Mouse (Mus musculus) liver, adult 2 months (tissue): ENCODE data around the gene Dnhd1.

Source experiments
- CTCF ChIP-seq: fragments of 200-500 bp; IDR thresholded peaks from 2 replicates; pipeline ENCODE4 v1.5.1; 2011; ENCODE audit warnings: low read depth, low read length, control low read depth
- POLR2A ChIP-seq: fragments of 200-500 bp; IDR thresholded peaks from 2 replicates; pipeline ENCODE4 v1.6.1; 2011; ENCODE audit warnings: low read length, control low read depth; ENCODE audit not compliant: insufficient read depth; ENCODE audit errors: extremely low read depth

- no peak for TF ChIP-seq POLR2A
- no peak for TF ChIP-seq CTCF
Measured at GRCm38 (mm10) chr7:105639756-105640155, 10.9 kb upstream of the Dnhd1 start, which contains the start of gene Timm10b.
